Mouse (Mus musculus) CD4-positive helper T cell, adult 2 months (primary cell): ENCODE data around the gene Olfr56.
"Not testable (repeated sequence)": the region's sequence is repeated elsewhere in the genome, so short reads cannot be mapped to it uniquely, and the experiment has no call there.

Experiments used
- DNase-seq: peaks from one replicate; pipeline ENCODE4 v3.0.0-alpha.2; 2012; ENCODE audit warnings: low read depth, missing footprints, low spot score

Olfr56 gene

GRCm38 (mm10) chr11:48978240-48978939 lies at the start of gene Olfr56:
Olfr56 (plus strand) TSS chr11:48978889.
- not testable (repeated sequence) for DNase-seq

GRCm38 (mm10) chr11:48933422-48933821 lies 45.3 kb upstream of the Olfr56 start:
- DNase-seq = peak; percentile 59

- not testable (repeated sequence) for DNase-seq
Measured at GRCm38 (mm10) chr11:48933923-48934322, 44.8 kb upstream of the Olfr56 start.

GRCm38 (mm10) chr11:48935291-48935690 lies 43.4 kb upstream of the Olfr56 start:
- not testable (repeated sequence) for DNase-seq

DNA sequence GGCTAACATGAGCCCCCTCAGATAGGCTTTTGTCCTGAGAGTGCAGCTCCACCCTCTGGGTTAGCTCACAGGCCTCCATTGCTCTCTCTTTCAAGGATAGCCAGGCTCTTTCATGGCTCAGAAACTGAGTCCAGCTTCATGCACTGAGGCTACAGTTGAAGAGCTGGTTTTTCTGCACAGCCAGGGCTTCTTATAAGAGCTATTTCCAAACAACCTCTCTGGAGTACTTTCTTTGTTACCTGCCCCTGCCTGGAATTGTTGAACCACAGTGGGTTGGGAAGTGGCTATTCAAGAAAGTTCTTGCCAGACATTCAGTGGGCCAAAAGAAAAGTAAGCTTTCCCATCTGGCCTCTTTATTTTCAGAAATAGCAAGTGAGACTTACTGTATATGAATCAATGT lies 39.4 kb upstream of the Olfr56 start:
- DNase-seq = not testable (repeated sequence)

DNA sequence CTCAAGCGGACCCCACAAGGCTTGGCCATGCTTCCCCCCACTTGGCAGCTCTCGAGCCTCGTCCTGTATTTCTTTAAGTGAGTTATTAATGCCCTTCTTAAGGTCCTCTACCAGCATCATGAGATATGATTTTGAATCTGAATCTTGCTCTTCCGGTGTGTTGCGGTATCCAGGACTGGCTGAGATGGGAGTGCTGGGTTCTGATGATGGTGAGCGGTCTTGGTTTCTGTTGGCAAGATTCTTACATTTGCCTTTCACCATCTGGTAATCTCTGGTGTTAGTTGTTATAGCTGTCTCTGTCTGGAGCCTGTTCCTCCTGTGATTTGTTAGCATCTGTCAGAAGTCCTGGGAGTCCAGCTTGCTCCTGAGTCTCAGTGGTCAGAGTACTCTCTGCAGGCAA lies 32.6 kb upstream of the Olfr56 start, which contains the start of gene Psme2b:
TSS of gene Psme2b (minus strand) at position 101 of the 400 bp plus-strand sequence.
- DNase-seq = not testable (repeated sequence)

- not testable (repeated sequence) for DNase-seq
Measured at GRCm38 (mm10) chr11:48974686-48975085, 4.0 kb upstream of the Olfr56 start.

DNA sequence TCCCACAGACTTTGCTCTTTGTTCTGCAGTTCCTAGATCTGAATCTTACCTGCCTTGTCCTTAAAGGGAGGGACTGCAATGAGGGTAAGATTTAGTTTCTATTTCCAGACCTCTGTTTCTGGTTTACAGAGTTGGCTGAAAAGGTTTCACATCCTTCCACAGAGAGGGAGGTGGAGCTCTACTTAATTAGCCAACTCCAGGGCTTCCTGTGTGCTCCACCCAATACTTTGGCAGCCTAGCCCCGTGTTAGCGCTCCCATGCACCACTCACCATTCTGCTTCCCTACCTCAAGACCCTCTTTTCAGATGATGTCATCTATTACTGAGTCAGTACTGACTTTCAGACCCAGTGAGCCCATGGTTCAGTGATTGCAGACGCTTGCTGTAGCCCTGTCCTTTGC lies 562 bp downstream of the Olfr56 start, which contains the start of gene 9930111J21Rik1:
TSS of gene 9930111J21Rik1 (minus strand) at position 148 of the 400 bp plus-strand sequence.
- not testable (repeated sequence) for DNase-seq

- not testable (repeated sequence) for DNase-seq
Measured at GRCm38 (mm10) chr11:48980052-48980451, 1.4 kb downstream of the Olfr56 start.

- not testable (repeated sequence) for DNase-seq
Measured at GRCm38 (mm10) chr11:48982848-48983247, 4.2 kb downstream of the Olfr56 start.

- peak; percentile 7 for DNase-seq
Measured at GRCm38 (mm10) chr11:48988219-48988618, 9.5 kb downstream of the Olfr56 start.

- peak; percentile 40 for DNase-seq
Measured at GRCm38 (mm10) chr11:48989981-48990380, 11.3 kb downstream of the Olfr56 start.

DNA sequence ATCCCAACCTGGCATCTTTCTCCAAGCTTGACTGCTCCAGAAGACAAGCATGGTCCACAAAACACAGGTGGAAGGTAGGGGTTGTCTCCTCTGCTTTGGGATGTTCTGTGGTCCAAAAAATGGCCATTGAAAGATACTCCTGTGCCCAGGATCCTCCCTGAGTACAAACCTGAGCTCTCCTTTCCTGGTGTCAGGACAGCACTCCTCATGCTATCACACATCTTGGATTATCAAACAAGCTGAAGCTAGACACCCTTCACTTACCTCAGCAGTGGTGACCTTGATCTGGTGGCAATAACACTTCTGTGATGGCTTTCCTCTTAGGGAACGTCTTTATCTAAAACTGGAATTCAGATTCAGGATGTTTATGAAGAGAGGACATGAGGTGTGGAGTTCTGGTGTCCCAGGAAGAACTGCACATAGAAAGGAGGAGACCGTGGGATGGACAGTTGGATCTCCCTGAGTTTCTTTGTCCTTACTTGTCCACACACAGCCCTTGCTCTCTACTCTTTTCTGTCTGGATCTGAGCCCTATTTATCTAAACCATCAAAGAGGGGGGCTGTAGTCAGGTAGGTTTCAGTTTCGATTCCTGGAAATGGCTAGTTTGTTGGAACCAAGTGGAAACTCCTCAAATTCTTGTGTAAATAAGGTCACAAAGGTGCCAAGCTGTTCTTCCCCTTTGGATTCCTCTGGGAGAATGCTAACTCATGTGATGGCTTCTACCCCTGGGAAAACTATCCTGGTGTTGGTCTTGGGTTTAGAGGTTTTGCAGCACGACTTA lies 13.2 kb downstream of the Olfr56 start, which contains the start of gene Gm12185:
TSS of gene Gm12185 (minus strand) at position 487 of the 781 bp plus-strand sequence.
- peak; percentile 69 for DNase-seq

DNA sequence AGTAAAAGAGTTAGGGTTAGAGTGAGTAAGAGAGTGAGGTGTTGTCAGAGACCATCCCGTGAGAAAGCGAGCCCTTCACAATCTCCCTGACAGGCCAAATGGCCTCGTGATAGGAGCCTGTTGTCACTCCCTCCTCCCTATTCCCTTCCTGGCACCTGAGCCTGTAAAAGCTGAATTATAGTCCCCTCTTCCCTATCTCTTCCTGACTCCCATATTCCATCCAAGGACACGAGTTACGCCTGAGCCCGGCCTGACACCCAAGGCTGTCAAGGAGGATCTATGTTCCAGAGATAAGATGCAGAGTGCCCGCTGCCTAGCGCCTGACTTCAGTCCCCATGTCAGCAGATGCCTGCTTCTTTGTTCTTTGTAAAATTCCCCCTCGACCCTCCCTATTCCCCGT lies 14.6 kb downstream of the Olfr56 start:
- not testable (repeated sequence) for DNase-seq

GRCm38 (mm10) chr11:48994018-48994417 lies 15.3 kb downstream of the Olfr56 start, which contains the start of gene Tgtp1:
Tgtp1 (minus strand) TSS chr11:48994172.
- DNase-seq = peak; percentile 71

GRCm38 (mm10) chr11:49000411-49000810 lies 21.7 kb downstream of the Olfr56 start:
- peak; percentile 8 for DNase-seq

DNA sequence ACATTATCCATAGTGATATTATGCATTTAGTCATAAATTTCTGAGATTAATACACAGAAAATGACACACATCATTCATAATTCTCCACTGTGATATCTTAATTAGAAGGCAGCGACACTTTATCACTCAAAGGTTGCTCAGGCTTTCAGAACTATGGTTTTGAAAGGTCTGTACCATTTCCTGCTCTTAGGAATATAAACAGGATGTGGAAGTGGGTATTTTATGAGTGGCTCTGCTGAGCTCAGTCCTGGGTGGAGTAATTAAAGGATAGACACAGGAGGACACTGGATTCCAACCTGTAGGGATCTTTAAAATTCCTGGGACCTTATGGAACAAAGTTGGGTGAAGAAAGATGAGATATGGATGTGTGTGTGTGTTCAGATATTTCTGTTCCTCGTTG lies 27.6 kb downstream of the Olfr56 start:
- peak; percentile 20 for DNase-seq

GRCm38 (mm10) chr11:49006785-49007184 lies 28.1 kb downstream of the Olfr56 start:
- not testable (repeated sequence) for DNase-seq

GRCm38 (mm10) chr11:49012074-49012473 lies 33.4 kb downstream of the Olfr56 start:
- DNase-seq = not testable (repeated sequence)

- not testable (repeated sequence) for DNase-seq
Measured at GRCm38 (mm10) chr11:49050064-49050463, 71.4 kb downstream of the Olfr56 start.

DNA sequence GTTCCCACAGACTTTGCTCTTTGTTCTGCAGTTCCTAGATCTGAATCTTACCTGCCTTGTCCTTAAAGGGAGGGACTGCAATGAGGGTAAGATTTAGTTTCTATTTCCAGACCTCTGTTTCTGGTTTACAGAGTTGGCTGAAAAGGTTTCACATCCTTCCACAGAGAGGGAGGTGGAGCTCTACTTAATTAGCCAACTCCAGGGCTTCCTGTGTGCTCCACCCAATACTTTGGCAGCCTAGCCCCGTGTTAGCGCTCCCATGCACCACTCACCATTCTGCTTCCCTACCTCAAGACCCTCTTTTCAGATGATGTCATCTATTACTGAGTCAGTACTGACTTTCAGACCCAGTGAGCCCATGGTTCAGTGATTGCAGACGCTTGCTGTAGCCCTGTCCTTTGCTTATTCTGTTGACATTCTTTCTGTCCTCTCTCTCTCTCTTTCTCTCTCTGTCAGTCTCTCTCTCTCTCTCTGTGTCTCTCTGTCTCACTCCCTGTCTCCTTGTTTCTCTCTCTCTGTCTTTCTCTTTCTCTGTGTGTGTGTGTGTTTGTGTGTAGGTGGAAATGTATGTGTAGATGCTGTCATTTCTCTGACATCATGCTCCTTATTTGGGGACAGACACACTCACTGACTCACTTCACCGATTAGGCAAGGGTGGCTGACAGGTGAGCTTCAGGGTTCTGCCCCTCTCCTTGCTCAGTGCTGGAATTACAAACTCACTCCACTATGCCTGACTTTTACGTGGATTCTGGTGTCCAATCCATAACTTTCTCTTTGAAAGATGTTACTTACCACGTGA lies 72.6 kb downstream of the Olfr56 start, which contains the start of gene 9930111J21Rik2:
TSS of gene 9930111J21Rik2 (minus strand) at position 150 of the 799 bp plus-strand sequence.
- peak; percentile 55 for DNase-seq
